9 mouse cellular contexts compared by ENCODE assay signal in the genomic region with DNA sequence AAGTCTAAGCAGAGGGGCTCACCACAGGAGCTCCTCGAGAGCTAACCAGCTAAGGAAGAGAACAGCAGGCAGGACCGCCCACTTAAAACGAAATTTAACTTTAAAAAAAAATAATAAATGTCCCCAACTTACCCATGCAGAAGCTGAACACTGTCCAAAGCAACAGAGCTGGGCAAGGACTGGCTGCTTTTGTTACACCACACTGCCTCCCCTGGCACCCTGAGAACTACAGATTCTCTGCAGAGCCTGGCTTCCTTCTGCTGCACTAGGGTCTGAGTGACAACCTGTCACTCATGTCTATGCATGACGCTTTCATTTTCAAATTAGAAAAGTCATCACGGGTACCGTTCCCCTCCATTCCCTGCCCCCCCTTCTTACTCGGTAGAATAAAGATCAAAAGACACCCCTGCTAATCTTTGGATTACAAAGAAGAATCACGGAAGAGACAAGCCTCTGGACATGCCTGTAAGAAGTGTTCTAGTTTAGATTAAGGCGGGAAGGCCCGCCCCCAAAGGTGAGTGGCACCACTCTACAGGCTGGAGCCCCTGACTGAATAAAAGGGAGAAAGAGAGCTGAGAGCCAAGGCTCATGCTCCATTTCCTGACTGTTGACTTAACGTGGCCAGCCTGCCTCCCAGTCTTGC. TPM values are rescaled to one million over a fixed set of nuclear protein-coding genes. Genes with fewer than 3 reads are reported as not detected.
A peak's percentile ranks its signal among the peaks of the same experiment; 100 is the strongest.
DNase-seq lines count a peak whose midpoint lies in the region; ATAC-seq and TF ChIP-seq lines count a peak whose summit lies in the region.
"Had no signal": no experiment of that assay in that cellular context is flagged by ENCODE, and none has a peak within 500 bp of the region (broad histone marks: within the 10 kb centered on the region; RNA-seq: fewer than 3 reads in every experiment).

No protein-coding gene starts in this region.

- H3K36me3 ChIP-seq in lung, embryonic 15.5 days, result no peaks in the 10 kb centered on the region
- no peaks in the 10 kb centered on the region for H3K36me3 ChIP-seq in hindbrain, embryonic 15.5 days
- peaks cover 9% of the 10 kb centered on the region for H3K36me3 ChIP-seq in neural tube, embryonic 12.5 days

- TF ChIP-seq CTCF in cerebellum, adult 2 months (IDR thresholded peaks at IDR 0.05; ENCODE audit: borderline replicate concordance, insufficient read depth, low read depth, low read length), result peak; percentile 51; the same call in 1 of the 2 replicates

- no peak for DNase-seq in lung, postnatal 4 days
- DNase-seq in cerebellum, adult 2 months, result peak; percentile 45 to 63
- DNase-seq in urinary bladder, postnatal 25 days (ENCODE audit: low spot score), result no peak
- DNase-seq in kidney, postnatal 10 days, result no peak
- no peak for DNase-seq in gastrocnemius, postnatal 25 days

- H3K27ac ChIP-seq in lung, embryonic 15.5 days, result no peak overlapping the region
- no peak overlapping the region for H3K27ac ChIP-seq in cerebellum, adult 2 months (ENCODE audit: insufficient read depth, low read length)
- no peak overlapping the region for H3K27ac ChIP-seq in hindbrain, embryonic 15.5 days (replicated peaks)
- H3K27ac ChIP-seq in neural tube, embryonic 12.5 days, result no peak overlapping the region

- no peaks in the 10 kb centered on the region for H3K27me3 ChIP-seq in lung, embryonic 15.5 days
- H3K27me3 ChIP-seq in cerebellum, adult 2 months (ENCODE audit: control insufficient read depth, insufficient read depth, low read length), result no peaks in the 10 kb centered on the region
- no peaks in the 10 kb centered on the region for H3K27me3 ChIP-seq in hindbrain, embryonic 15.5 days
- no peaks in the 10 kb centered on the region for H3K27me3 ChIP-seq in neural tube, embryonic 12.5 days (replicated peaks)

- no peaks in the 10 kb centered on the region for H3K9me3 ChIP-seq in lung, embryonic 15.5 days
- H3K9me3 ChIP-seq in hindbrain, embryonic 15.5 days, result no peaks in the 10 kb centered on the region
- no peaks in the 10 kb centered on the region for H3K9me3 ChIP-seq in neural tube, embryonic 12.5 days

- H3K4me1 ChIP-seq in lung, embryonic 15.5 days, result peaks cover 16% of the 10 kb centered on the region
- H3K4me1 ChIP-seq in cerebellum, adult 2 months (ENCODE audit: control insufficient read depth, insufficient read depth, low read length), result peaks cover 10% of the 10 kb centered on the region; the same call in 1 of the 2 replicates
- H3K4me1 ChIP-seq in hindbrain, embryonic 15.5 days (replicated peaks), result peaks cover 34% of the 10 kb centered on the region
- H3K4me1 ChIP-seq in neural tube, embryonic 12.5 days, result peaks cover 20% of the 10 kb centered on the region

- WGBS in lung, embryonic 15.5 days, result 63% methylated on average over 11 of the region's 11 CpGs
- 18% methylated on average over 11 of the region's 11 CpGs for WGBS in cerebellum, adult 2 months
- WGBS in hindbrain, embryonic 15.5 days, result 75% methylated on average over 11 of the region's 11 CpGs
- WGBS in neural tube, embryonic 12.5 days, result 85% methylated on average over 11 of the region's 11 CpGs

- no peak overlapping the region for H3K9ac ChIP-seq in lung, embryonic 15.5 days
- H3K9ac ChIP-seq in hindbrain, embryonic 15.5 days, result no peak overlapping the region
- H3K9ac ChIP-seq in neural tube, embryonic 12.5 days, result no peak overlapping the region

- peak overlapping the region; percentile 63; the same call in 1 of the 2 replicates for H3K4me3 ChIP-seq in lung, embryonic 15.5 days
- peak overlapping the region; percentile 28 for H3K4me3 ChIP-seq in cerebellum, adult 2 months (replicated peaks; ENCODE audit: insufficient read depth, low read depth, low read length)
- no peak overlapping the region for H3K4me3 ChIP-seq in hindbrain, embryonic 15.5 days
- peak overlapping the region; percentile 63; the same call in 1 of the 2 replicates for H3K4me3 ChIP-seq in neural tube, embryonic 12.5 days

- no peak for ATAC-seq in lung, embryonic 15.5 days (ENCODE audit: borderline replicate concordance, extremely low read depth, low FRiP score, low TSS enrichment)
- ATAC-seq in hindbrain, embryonic 15.5 days (ENCODE audit: low FRiP score, low read depth), result no peak
- no peak for ATAC-seq in neural tube, embryonic 12.5 days (ENCODE audit: low FRiP score, low read depth)

- no peak for TF ChIP-seq POLR2A in cerebellum, adult 2 months (IDR thresholded peaks at IDR 0.05; ENCODE audit: borderline replicate concordance, insufficient read depth, low read length)

- H3K4me2 ChIP-seq in lung, embryonic 15.5 days, result peak overlapping the region; percentile 82
- H3K4me2 ChIP-seq in hindbrain, embryonic 15.5 days, result peak overlapping the region; percentile 93
- H3K4me2 ChIP-seq in neural tube, embryonic 12.5 days (replicated peaks), result peak overlapping the region; percentile 86

RNA-seq across cellular contexts. Expression of a gene that starts 1.5 kb away (rescaled TPM):
- polyA plus RNA-seq in lung, embryonic 15.5 days (2015; fragmentation: Nextera tagmentation; extraction: Ambion mirVana), result 88.0 and 89.8 TPM in 2 replicates
- 52.0 and 56.5 TPM in 2 replicates for polyA plus RNA-seq in cerebellum, adult 2 months (2012; rRNA removed)
- polyA plus RNA-seq in hindbrain, embryonic 15.5 days (2015; fragmentation: Nextera tagmentation; extraction: Ambion mirVana), result 102 and 109 TPM in 2 replicates
- 101 and 106 TPM in 2 replicates for polyA plus RNA-seq in neural tube, embryonic 12.5 days (2016; fragmentation: Nextera tagmentation; extraction: Ambion mirVana)
- 10 to 100 TPM; 20.2 to 22.5 TPM for total RNA-seq in gastrocnemius, postnatal 25 days (2021)

RNA-seq across cellular contexts. Expression of a gene that starts 33.8 kb away (rescaled TPM):
- polyA plus RNA-seq in lung, embryonic 15.5 days (2015; fragmentation: Nextera tagmentation; extraction: Ambion mirVana), result 0.18 and 0.26 TPM in 2 replicates
- 1,013 and 1,016 TPM in 2 replicates for polyA plus RNA-seq in cerebellum, adult 2 months (2012; rRNA removed)
- polyA plus RNA-seq in hindbrain, embryonic 15.5 days (2015; fragmentation: Nextera tagmentation; extraction: Ambion mirVana), result 7.6 and 9.0 TPM in 2 replicates
- 0.43 and 1.1 TPM in 2 replicates for polyA plus RNA-seq in neural tube, embryonic 12.5 days (2016; fragmentation: Nextera tagmentation; extraction: Ambion mirVana)
- over 10,000 TPM; 18,412 to 20,409 TPM for total RNA-seq in gastrocnemius, postnatal 25 days (2021)
- polyA plus RNA-seq: testis, adult 2 months had no signal

RNA-seq across cellular contexts. Expression of a gene that starts 52.5 kb away (rescaled TPM):
- not detected in 2 replicates for polyA plus RNA-seq in lung, embryonic 15.5 days (2015; fragmentation: Nextera tagmentation; extraction: Ambion mirVana)
- polyA plus RNA-seq in cerebellum, adult 2 months (2012; rRNA removed), result 45.8 and 48.5 TPM in 2 replicates
- polyA plus RNA-seq in hindbrain, embryonic 15.5 days (2015; fragmentation: Nextera tagmentation; extraction: Ambion mirVana), result 16.5 and 17.4 TPM in 2 replicates
- 4.1 and 5.7 TPM in 2 replicates for polyA plus RNA-seq in neural tube, embryonic 12.5 days (2016; fragmentation: Nextera tagmentation; extraction: Ambion mirVana)
- total RNA-seq in gastrocnemius, postnatal 25 days (2021), result not detected

Comparison
In these comparisons a context has a peak if more than half of its experiments do, and no peak if none do; other contexts are left out.
1. DNase-seq: peak in cerebellum, adult 2 months (2 of 2); none in lung, postnatal 4 days (0 of 2), urinary bladder, postnatal 25 days (single experiment), kidney, postnatal 10 days (single experiment) and gastrocnemius, postnatal 25 days (single experiment).
2. RNA of a gene that starts 33.8 kb away (polyA plus RNA-seq): 1,013 to 1,016 TPM in cerebellum, adult 2 months; 7.6 to 9.0 TPM in hindbrain, embryonic 15.5 days, 0.43 to 1.1 TPM in neural tube, embryonic 12.5 days and 0.18 to 0.26 TPM in lung, embryonic 15.5 days; every median in the first group is over 100 times any median in the second.
3. Peak in every context shown above with its lines, with median percentiles within 50 percentile points of each other: H3K4me2 ChIP-seq.